21 mouse cellular contexts compared by ENCODE assay signal in the genomic region with DNA sequence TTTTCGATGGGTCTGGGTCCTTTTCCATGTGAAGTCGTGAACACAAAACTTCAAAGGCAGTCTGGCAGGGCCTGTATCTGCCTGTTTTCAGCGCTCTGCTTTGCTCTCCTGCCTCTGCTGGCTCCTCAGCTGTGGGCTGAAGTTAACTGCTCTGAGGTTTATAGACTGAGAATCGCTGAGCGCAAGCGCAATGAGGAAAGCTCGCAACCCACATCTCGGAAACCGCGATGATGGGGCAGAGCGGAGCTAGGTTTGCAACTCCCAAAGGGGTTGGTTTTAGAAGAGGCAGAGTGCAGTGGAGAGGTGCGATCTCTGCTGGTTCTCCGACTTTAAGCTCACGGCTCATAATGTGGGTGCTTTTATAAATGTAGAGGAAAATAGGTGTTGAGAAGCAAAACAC. TPM values are rescaled to one million over a fixed set of nuclear protein-coding genes. Genes with fewer than 3 reads are reported as not detected.
DNase-seq lines count a peak whose midpoint lies in the region; ATAC-seq lines count a peak whose summit lies in the region.
"Had no signal": no experiment of that assay in that cellular context is flagged by ENCODE, and none has a peak within 500 bp of the region (broad histone marks: within the 10 kb centered on the region; RNA-seq: fewer than 3 reads in every experiment).

No protein-coding gene starts in this region.

- H3K4me2 ChIP-seq in hindbrain, embryonic 12.5 days (replicated peaks): no peak overlapping the region
- 0 out of 2 replicates have a peak overlapping the region, but pooled peaks have one; percentile 10 for H3K4me2 ChIP-seq in limb, embryonic 11.5 days (ENCODE audit: low read depth, severe bottlenecking)
- H3K4me2 ChIP-seq in neural tube, embryonic 15.5 days: no peak overlapping the region
- H3K4me2 ChIP-seq: kidney, embryonic 15.5 days had no signal

- no peak for ATAC-seq in hindbrain, embryonic 12.5 days (ENCODE audit: low FRiP score)
- no peak for ATAC-seq in limb, embryonic 11.5 days (ENCODE audit: insufficient number of reproducible peaks, low FRiP score, low TSS enrichment, low read depth)
- no peak for ATAC-seq in neural tube, embryonic 15.5 days (ENCODE audit: low FRiP score)
- ATAC-seq: inflammation-experienced regulatory T-cells, adult 6 months had no signal

- 3% methylated on average over 14 of the region's 14 CpGs for WGBS in hindbrain, embryonic 10.5 days
- 2% methylated on average over 14 of the region's 14 CpGs for WGBS in hindbrain, embryonic 12.5 days
- 4% methylated on average over 14 of the region's 14 CpGs for WGBS in embryonic facial prominence, embryonic 10.5 days
- WGBS in limb, embryonic 11.5 days: 2% methylated on average over 14 of the region's 14 CpGs
- 3% methylated on average over 14 of the region's 14 CpGs for WGBS in neural tube, embryonic 15.5 days

- DNase-seq in hindbrain, embryonic 10.5 days (ENCODE audit: low spot score): peak; percentile 48
- peak; percentile 54 for DNase-seq in embryonic facial prominence, embryonic 10.5 days (ENCODE audit: low spot score)
- peak; percentile 49 for DNase-seq in limb, embryonic 11.5 days (ENCODE audit: low spot score)
- DNase-seq in urinary bladder, postnatal 25 days (ENCODE audit: low spot score): no peak
- DNase-seq in urinary bladder, postnatal 36 days (ENCODE audit: low spot score in 2 of 2): no peak
- no peak for DNase-seq in layer of hippocampus, postnatal 36 days
- DNase-seq: B cell, adult 2 months; cerebellum, adult 8-10 months; spleen, adult 18-20 months; thymus, postnatal 36 days had no signal

- H3K27me3 ChIP-seq in hindbrain, embryonic 10.5 days (ENCODE audit: insufficient read depth, poor library complexity, severe bottlenecking): peaks cover 81% of the 10 kb centered on the region
- H3K27me3 ChIP-seq in hindbrain, embryonic 12.5 days: peaks cover 82% of the 10 kb centered on the region
- peaks cover 82% of the 10 kb centered on the region for H3K27me3 ChIP-seq in embryonic facial prominence, embryonic 10.5 days (replicated peaks; ENCODE audit: low read depth, poor library complexity, severe bottlenecking)
- H3K27me3 ChIP-seq in limb, embryonic 11.5 days (ENCODE audit: control insufficient read depth, insufficient read depth, low read length): peaks cover 65% of the 10 kb centered on the region
- H3K27me3 ChIP-seq in neural tube, embryonic 15.5 days (replicated peaks): peaks cover 73% of the 10 kb centered on the region

- H3K9ac ChIP-seq in hindbrain, embryonic 12.5 days: no peak overlapping the region
- no peak overlapping the region for H3K9ac ChIP-seq in limb, embryonic 11.5 days (ENCODE audit: low read length)
- no peak overlapping the region for H3K9ac ChIP-seq in neural tube, embryonic 15.5 days (replicated peaks)
- H3K9ac ChIP-seq: kidney, embryonic 15.5 days had no signal

- H3K4me3 ChIP-seq in hindbrain, embryonic 10.5 days: no peak overlapping the region
- no peak overlapping the region for H3K4me3 ChIP-seq in hindbrain, embryonic 12.5 days
- no peak overlapping the region for H3K4me3 ChIP-seq in embryonic facial prominence, embryonic 10.5 days
- no peak overlapping the region for H3K4me3 ChIP-seq in limb, embryonic 11.5 days (ENCODE audit: low read depth, low read length)
- 0 out of 2 replicates have a peak overlapping the region, but pooled peaks have one; percentile 2 for H3K4me3 ChIP-seq in neural tube, embryonic 15.5 days (replicated peaks)
- H3K4me3 ChIP-seq: kidney, embryonic 15.5 days; layer of hippocampus, adult 2 months; myocyte had no signal

- no peaks in the 10 kb centered on the region for H3K36me3 ChIP-seq in hindbrain, embryonic 10.5 days
- no peaks in the 10 kb centered on the region for H3K36me3 ChIP-seq in hindbrain, embryonic 12.5 days
- no peaks in the 10 kb centered on the region for H3K36me3 ChIP-seq in embryonic facial prominence, embryonic 10.5 days (replicated peaks)
- H3K36me3 ChIP-seq in limb, embryonic 11.5 days (ENCODE audit: control insufficient read depth, insufficient read depth, low read length): no peaks in the 10 kb centered on the region
- H3K36me3 ChIP-seq in neural tube, embryonic 15.5 days: no peaks in the 10 kb centered on the region
- H3K36me3 ChIP-seq: kidney, embryonic 15.5 days had no signal

- no peak overlapping the region for H3K27ac ChIP-seq in hindbrain, embryonic 10.5 days
- H3K27ac ChIP-seq in hindbrain, embryonic 12.5 days: no peak overlapping the region
- no peak overlapping the region for H3K27ac ChIP-seq in embryonic facial prominence, embryonic 10.5 days (replicated peaks)
- H3K27ac ChIP-seq in limb, embryonic 11.5 days (replicated peaks; ENCODE audit: low read depth, low read length): no peak overlapping the region
- no peak overlapping the region for H3K27ac ChIP-seq in neural tube, embryonic 15.5 days (replicated peaks)
- H3K27ac ChIP-seq: kidney, embryonic 15.5 days; layer of hippocampus, adult 2 months; macrophage had no signal

- peaks cover 35% of the 10 kb centered on the region for H3K4me1 ChIP-seq in hindbrain, embryonic 10.5 days (replicated peaks)
- peaks cover 18% of the 10 kb centered on the region for H3K4me1 ChIP-seq in hindbrain, embryonic 12.5 days
- H3K4me1 ChIP-seq in embryonic facial prominence, embryonic 10.5 days: peaks cover 24% of the 10 kb centered on the region
- 0 out of 2 replicates have a peak, but pooled peaks cover 9% of the 10 kb centered on the region for H3K4me1 ChIP-seq in limb, embryonic 11.5 days (ENCODE audit: control insufficient read depth, insufficient read depth, low read length)
- peaks cover 23% of the 10 kb centered on the region for H3K4me1 ChIP-seq in neural tube, embryonic 15.5 days

- no peaks in the 10 kb centered on the region for H3K9me3 ChIP-seq in hindbrain, embryonic 10.5 days
- no peaks in the 10 kb centered on the region for H3K9me3 ChIP-seq in hindbrain, embryonic 12.5 days (replicated peaks)
- H3K9me3 ChIP-seq in embryonic facial prominence, embryonic 10.5 days: no peaks in the 10 kb centered on the region
- H3K9me3 ChIP-seq in limb, embryonic 11.5 days (ENCODE audit: control insufficient read depth, low read length): no peaks in the 10 kb centered on the region
- H3K9me3 ChIP-seq in neural tube, embryonic 15.5 days (replicated peaks): no peaks in the 10 kb centered on the region
- H3K9me3 ChIP-seq: kidney, embryonic 15.5 days had no signal

RNA-seq across cellular contexts. Expression of gene Sox14, which starts 3.3 kb away (rescaled TPM):
- polyA plus RNA-seq in hindbrain, embryonic 10.5 days (2016; fragmentation: Nextera tagmentation; extraction: Ambion mirVana): 1.4 and 3.3 TPM in 2 replicates
- 15.4 and 18.3 TPM in 2 replicates for polyA plus RNA-seq in hindbrain, embryonic 12.5 days (2016; fragmentation: Nextera tagmentation; extraction: Ambion mirVana)
- polyA plus RNA-seq in embryonic facial prominence, embryonic 10.5 days (2016; fragmentation: Nextera tagmentation; extraction: Ambion mirVana): 2.0 and 2.8 TPM in 2 replicates
- 0.14 and 0.20 TPM in 2 replicates for polyA plus RNA-seq in limb, embryonic 11.5 days (2014; fragmentation: Nextera tagmentation; extraction: Ambion mirVana)
- 8.0 and 10.2 TPM in 2 replicates for polyA plus RNA-seq in neural tube, embryonic 15.5 days (2015; fragmentation: Nextera tagmentation; extraction: Ambion mirVana)
- total RNA-seq in layer of hippocampus, postnatal 36 days (2021): not detected
- total RNA-seq: adrenal gland, adult 18-20 months; layer of hippocampus, adult 2 months; left cerebral cortex, postnatal 14 days had no signal
- polyA plus RNA-seq: gonadal fat pad, adult 2 months; inflammation-experienced regulatory T-cells, adult 6 months; kidney, embryonic 15.5 days; liver, embryonic 16.5 days; macrophage; myocyte had no signal

Comparison
In these comparisons a context has a peak if more than half of its experiments do, and no peak if none do; other contexts are left out.
1. DNase-seq: peak in hindbrain, embryonic 10.5 days (single experiment), embryonic facial prominence, embryonic 10.5 days (single experiment) and limb, embryonic 11.5 days (single experiment); none in urinary bladder, postnatal 25 days (single experiment), urinary bladder, postnatal 36 days (0 of 2) and layer of hippocampus, postnatal 36 days (0 of 2).